Mouse (Mus musculus) MN1 (cell line): Measurements from ENCODE around the gene Rassf4.

ENCODE experiments used
- DNase-seq: peaks from one replicate; pipeline ENCODE4 v3.0.0-alpha.2; 2016; ENCODE audit warnings: low spot score

Rassf4 gene

DNA sequence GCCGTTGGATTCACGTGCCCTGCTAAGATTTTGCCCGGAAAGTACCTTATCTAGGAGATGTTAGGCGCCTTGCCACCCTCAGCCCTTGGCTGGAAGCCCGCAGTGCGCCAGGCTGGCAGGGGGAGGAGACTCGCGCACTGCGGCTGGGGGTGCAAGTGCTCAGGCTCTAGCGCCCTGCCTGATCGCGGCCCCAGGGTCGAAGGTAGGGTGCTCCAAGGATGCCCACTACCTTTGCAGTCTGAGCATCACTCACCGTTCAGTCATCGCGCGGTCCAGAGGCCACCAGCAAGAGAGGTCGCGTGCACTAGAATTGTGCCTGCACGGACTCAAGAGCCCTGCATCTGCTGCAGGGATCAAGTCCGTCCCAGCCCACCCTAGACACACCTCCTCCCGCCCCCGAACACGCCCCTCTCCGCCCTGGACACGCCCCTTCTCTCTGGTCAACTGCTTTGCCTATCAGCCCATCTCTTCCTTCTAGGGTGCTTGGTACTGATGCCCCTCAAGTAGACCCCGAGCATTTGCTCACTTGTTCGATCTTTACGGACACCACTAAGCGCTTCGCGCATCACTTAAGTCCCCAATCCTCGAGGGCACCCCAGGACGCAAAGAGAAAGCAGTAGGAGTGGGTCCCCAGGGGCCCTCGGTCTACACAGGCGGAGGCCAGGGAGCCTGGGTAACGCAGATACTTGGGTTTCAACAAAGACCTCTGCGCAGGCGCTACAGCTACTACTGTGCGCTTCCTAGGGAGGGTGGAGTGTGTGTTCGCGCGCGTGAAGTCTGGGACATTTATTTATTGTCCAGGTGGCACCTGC is at the start of gene Rassf4:
Gene Rassf4 (minus strand): TSS at position 482 of the 812 bp plus-strand sequence.
- peak; percentile 85 for DNase-seq

DNA sequence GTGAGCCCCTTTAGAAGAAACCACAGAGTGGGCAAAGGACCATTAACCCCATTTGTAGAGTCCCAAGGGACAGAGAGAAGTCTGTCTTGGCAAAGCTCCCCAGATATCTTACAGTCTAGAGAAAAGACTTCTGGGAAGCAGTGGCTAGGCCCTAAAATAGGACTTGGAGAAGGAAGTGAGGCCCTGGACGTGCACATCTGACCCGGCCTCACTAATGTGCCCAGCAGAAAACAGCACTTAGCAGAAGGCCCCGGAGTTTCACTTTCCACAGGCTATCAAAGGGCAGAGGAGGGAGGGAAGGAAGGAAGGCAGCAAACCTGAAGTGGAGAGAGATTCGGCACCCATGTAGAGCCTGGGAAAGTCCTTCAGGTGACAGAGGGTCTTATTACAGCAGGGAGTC is 45.2 kb upstream of the Rassf4 start:
- no peak for DNase-seq

DNA sequence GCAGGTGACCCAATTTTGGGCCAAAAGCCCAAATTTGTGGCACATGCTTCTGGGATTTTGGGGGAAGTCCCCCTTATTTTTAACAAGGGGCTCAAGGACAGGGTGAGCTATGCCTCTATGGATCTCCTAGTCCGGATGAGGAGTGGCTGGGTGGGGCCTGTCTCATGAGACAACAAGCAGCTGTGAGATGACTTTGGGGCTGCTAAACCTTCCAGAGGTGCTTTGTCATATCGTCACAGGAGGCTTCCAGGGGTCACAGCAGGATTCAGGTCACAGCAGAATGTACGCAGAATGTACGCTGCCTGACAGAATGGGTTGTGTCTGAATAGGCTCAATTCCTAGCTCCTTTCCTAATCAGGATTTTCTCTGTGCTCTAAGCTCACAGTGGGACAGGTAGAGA is 44.6 kb upstream of the Rassf4 start:
- DNase-seq, result no peak

DNA sequence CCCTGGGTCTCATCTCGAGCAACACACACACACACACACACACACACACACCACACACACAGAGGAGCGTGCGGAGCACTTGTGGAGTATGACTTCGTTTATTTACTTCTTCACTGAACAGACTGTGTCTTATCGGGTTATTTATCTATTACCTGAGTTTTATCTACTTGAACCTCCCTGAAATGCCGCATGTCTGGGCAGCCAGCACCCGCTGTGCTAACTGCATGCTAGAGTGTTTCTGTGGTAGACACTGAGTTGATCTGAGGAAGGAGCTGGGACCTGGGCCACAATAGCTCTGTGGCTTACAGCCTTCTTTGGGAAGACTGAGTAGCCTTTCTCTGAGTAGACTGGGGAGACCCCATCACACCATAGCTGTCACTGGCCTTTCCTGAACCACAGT is 44.1 kb upstream of the Rassf4 start:
- no peak for DNase-seq

DNA sequence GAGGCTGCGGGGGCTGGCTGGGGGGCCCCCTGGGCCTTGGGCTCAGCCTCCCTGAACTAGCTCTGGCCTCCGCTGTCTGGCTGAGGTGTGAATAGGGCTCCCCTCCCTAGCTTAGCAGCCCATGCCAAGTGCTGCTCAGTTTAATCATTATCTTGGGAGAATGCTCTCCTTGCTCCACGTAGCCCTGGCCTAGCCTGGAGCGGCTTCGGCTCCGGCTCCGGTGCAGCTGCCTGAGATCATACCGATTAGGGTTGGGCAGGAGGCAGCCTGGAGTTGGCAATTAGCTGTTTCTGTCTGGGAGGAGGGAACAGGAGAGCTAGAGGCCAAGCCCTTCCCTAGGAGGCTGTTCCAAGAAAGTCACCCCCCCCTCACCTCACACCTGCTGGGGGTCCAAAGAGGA is 42.9 kb upstream of the Rassf4 start, which contains the start of gene Tmem72:
Gene Tmem72 (minus strand): TSS at position 248 of the 400 bp plus-strand sequence.
- DNase-seq, result peak; percentile 6

DNA sequence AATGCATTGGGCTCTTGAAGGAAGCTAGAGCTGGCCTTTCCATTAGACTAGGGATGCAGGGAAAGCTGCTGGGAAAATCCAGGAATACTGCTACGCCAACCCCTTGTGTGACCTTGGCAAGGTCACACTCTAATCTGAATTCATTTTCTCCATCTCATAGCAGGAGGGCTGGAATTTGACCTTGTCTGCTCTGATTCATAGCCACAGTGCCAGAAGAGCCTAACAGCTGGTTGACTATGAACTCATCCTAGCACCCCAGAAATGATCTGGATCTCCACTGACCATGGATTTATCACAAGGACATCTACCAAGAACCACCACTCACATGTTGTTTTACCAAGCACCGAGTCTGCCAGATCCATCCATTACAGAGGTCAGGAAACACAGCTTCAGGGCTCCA is 41.4 kb upstream of the Rassf4 start:
- DNase-seq, result no peak

DNA sequence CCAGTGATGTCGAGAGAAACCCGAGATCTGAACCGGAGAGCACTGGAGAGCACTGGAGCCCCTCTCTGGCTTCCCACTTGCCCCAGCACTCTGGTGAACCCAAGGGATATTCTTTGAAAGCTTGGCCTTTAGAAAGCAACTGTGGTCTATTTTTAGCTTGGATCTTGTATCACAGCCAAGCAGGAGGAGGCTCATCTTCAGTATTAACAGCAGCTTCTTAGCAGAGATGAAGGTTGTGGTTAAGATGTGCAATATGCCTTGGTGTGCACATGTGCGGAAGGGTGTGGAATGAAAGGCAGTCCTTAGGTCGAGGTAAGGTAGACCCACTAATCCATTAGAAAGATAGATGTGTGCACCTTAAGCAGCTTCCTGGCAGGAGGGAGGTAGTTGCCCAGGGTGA is 40.8 kb upstream of the Rassf4 start:
- no peak for DNase-seq

DNA sequence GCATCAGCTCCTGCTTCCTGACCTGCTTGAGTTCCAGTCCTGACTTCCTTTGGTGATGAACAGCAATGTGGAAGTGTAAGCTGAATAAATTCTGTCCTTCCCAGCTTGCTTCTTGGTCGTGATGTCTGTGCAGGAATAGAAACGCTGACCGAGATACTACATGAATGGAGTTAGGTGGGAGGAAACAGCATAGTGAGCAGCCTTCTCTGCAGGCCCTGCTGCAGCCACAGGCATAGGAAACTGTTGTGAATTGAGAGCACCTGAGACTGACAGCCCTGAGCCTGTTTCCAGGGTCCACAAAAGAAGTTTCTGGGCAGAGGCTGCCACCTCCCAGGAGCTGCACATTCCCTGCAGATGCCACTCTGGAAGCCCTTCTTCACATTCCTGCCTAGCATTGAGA is 40.2 kb upstream of the Rassf4 start:
- no peak for DNase-seq

DNA sequence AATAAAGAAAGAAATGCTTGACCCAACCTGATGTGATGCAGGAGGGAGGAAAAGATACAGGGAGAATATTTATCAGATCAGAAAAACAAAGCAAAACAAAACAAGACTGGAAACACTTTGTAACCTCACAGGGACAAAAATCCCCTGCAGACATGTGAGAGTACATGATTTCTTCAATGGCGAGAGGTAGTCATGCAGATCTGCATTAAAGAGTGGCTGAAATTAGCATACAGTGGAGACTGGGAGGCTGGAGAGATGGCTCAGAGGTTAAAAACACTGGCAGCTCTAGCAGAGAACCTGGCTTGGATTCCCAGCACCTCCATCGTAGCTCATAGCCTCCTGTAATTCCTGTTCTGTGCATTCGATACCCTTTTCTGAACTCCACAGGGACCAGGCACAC is 38.8 kb upstream of the Rassf4 start:
- no peak for DNase-seq

DNA sequence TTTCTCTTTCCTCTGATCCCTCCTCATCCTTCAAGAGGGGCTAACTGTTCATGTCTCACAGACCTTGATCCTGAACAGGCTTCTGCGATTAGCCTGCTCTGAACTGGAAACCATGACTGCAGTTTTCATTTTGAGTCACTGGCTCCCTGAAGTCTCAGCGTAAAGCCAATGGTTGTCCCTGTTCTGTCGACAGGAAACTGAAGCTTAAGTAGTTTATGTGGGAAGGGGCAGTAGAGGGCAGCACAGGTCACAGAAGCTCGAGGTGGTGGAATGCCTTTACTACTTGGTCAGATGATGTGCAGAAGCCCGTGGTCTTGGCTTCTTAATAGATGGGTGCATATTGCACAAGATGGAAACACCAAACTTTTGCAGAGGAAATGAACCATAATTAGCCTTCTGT is 38.3 kb upstream of the Rassf4 start:
- no peak for DNase-seq

DNA sequence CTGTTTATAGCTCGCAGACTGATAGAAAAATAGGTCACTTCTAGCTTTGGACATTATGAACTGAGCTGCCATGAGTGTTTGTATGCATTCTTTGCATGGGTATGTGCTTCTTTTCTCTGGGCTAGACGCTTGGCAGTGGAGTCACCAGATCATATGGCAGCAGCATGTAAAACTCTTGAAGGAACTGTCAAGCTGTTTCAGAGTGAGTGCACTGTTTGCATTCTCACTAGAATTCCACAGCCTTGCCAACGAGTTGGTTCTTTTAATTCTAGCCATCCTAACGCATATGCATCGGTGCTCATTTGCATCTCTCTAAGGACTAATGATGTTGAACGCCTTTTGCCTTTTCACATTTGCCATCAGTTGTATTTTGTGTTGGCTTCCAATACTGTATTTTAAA is 30.6 kb upstream of the Rassf4 start:
- no peak for DNase-seq

DNA sequence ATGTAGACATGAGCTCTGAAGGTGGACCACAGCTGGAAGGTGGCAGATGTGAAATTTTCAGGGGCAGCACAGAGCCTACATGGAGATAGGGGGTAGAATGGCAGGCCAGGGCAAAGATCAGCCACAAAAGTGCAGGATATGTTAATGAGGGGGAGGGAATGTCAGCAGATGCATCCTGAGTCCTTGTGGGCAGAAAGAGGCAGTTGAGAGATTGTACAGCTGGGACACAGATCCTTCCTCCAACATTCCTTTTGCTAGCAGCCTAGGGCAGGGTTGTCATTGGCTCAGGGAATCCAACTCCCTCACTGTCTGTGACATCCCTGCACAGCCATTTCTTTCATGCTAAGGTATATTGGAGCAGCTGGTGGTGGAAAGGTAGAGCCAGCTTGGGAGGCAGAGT is 27.1 kb upstream of the Rassf4 start:
- no peak for DNase-seq

DNA sequence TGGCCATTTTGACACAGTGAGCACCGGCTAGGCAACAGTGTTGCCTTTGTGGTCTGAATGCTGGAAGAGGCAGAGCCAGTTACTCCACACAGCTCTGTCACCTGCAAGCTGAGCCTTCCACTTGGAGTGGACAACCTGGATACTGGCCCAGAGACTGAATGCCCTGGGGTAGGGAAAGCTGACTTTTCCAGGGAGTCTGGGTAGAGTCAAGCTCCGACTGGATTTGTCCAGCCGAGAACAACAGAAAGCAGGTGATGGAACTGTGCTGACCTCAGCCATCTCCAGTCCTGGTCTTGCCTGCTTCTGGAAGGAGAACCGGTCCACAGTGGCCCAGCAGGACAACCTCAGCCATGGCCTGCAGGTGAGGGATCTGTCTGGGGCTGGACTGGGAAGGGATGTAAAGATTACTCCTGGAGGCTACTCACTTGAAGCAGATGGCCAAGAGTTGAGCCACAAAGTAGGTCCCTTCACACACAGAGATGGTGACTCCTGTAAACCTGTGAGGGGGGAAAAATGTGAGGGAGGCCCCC is 24.2 kb upstream of the Rassf4 start:
- no peak for DNase-seq

DNA sequence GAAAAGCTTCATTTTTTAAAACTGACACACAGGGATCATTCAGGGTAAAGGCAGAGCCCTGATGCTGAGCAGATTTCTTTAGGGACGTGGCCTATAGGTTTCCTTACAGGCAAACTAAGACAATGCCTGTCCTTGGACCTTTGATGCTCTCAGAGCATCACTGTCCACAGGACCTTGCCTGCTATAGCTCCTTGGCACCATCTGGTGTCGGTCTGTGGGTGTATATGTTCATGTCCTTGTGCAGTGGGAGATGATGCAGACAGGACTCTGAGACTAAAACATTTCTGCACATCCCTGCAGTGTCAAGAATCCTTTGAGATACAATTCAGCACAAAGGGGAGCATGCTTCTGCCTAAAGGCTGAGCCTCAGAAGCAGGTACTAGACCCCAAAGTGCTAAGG is 23.7 kb upstream of the Rassf4 start:
- DNase-seq, result peak; percentile 38

DNA sequence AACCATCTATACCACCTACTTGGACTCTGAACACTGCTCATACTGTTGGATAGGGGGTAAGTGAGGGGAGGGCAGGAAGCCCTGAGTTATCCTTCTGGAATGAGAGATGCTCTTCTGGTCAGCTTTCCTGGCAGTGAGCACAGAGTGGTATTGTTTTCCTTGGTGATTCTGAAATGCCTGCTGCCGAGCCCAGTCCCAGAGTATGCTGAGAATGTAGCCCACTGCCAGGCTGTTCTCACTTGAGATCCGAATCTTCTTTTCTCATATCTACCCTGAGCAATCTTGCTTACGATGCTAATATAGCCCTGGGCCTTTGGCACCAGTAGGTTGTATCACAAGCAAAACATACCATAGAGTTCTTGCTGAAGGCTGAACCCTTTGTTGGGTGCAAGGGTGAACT is 20.6 kb upstream of the Rassf4 start:
- no peak for DNase-seq

DNA sequence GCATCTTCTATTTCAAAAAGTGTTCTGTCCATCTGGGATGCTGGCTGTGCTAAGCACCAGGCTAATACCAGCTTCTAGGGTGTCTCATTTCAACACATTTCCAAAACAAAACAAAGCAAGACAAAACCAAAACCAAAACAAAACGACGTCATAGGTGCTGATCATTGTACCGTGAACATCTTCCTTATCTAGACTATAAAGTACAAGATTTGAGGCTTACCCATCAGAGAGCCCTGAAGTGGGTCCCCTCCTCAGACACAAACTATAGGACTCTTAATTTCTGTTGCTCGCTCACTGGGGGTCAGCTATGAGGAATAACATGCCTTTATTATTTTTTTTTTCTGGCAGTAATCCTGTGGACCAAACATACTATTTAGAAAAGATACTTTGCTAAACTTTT is 19.9 kb upstream of the Rassf4 start:
- DNase-seq, result no peak

DNA sequence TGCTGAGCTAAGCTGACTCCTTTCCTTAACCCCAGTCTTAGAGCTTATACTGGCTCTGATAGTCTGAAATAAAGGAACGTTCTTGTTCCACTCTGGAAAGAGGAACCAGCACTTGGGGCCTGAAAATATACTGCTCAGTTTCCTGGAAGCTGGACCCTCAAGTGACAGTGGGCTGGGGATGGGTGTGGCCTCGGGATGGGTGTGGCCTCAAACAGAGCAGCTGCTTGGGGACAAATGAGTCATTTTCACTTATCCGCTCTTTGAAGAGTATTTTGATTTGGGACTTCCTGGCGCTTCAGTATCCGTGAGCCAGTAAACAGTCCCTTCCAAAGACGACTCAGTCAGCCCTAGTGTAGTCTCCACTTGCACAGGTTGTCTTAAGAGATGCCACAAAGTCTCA is 8.6 kb upstream of the Rassf4 start:
- no peak for DNase-seq

DNA sequence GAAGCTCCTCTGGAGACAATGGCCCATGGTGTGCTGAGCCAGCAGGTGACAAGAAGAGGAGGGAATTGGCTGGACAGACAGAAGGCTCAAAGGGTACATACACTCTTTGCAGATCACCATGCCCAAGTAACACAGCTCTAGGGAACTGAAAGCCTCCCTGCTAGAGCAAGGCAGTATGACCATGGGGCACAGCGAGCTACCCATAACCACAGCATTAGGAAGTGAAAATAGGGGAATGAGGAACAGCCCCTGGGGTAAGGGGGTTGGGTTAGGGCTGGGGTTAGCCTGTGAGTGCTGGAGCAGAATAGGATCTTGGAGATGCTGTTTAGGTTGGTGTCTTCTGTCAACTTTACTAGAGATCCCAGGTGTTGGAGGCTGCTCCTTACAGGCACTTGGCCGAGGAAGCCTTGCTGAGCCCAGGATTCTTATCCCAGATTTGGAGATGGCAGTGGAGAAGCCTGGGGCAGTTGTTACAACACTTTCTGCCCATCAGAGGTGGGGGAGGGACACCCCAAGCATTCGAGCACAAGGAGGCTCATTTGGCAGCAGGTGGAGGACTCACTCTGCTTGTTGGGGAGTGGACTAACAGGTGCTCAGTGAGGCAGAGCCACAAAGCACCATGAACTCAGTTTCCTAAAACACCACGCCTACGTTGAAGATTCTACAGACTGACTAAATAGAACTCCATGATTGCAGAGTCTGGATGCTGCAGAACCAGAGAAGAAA is 6.0 kb upstream of the Rassf4 start:
- no peak for DNase-seq

DNA sequence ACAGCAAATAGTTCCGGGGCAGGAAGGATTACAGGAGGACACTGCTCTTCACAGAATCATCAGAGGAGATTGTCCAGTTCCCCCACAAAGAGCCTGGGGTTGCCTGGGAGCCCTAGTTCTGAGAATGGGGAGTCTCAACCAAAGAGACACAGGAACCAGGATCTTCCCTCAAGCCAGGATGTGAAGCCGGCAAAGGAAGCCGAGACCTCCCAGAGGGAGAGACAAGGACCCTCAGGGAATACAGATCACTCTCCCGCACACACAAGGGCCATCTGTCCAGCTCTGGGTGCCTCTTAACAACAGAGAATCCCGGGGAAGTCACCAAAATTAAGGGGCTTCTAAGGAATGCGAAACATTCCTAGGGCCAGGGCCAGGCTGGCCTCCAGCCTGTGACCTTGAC is 3.6 kb upstream of the Rassf4 start:
- DNase-seq, result no peak

DNA sequence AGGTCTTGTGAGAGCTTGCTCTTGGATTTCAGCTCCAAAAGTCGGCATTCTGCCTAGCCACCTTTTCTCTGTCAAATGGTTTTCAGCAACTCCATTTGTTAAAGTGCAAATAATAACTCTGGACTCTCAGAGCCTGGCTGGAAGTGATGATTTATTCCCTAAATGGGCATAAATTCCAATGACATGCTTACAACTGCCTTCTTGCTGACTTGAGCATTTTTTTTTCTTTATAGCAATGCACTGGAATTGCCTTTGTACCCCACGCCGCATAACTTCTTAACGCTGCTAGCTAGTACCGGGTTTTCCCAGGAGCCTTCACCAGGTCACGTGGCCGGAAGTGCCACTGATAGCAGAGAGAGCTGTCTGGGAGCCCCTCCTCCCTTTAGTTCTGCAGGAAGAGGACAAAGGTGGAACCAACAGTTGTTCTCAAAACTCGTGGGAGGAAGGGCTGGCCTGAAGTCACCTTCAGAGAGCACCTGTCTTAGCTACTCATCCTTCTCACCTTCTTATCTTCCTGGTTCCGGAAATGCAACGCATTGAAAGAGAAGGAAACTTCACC is 2.7 kb upstream of the Rassf4 start:
- no peak for DNase-seq

DNA sequence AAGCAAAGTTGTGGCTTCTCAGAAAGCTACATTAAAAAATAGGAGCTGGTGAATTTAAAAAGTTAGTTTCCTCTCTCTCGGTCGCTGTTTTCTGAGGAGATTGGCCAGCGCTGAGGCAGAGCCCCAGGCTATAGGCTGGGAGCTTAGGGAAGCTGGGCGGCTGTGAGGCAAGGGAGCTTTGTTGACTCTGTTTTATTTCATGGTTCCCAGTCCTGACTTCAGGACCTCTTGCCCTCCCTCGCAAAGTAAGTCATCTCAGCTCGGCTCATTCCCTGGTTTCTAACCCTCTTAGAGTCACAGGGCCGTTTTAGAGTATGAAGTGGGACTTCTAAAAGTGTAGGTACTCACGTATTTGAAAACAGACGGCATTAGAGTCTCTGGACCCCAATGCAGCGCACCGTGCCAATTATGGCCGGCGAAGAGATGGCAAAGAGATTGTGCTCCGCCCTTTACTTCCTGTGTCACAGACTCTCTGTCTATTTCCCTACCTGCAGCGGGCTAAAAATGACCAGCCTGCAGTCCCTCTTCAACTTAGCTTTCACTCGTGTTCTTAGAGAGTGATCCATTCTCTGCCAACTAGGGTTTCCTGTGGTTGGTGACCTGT is 633 bp upstream of the Rassf4 start:
- no peak for DNase-seq

DNA sequence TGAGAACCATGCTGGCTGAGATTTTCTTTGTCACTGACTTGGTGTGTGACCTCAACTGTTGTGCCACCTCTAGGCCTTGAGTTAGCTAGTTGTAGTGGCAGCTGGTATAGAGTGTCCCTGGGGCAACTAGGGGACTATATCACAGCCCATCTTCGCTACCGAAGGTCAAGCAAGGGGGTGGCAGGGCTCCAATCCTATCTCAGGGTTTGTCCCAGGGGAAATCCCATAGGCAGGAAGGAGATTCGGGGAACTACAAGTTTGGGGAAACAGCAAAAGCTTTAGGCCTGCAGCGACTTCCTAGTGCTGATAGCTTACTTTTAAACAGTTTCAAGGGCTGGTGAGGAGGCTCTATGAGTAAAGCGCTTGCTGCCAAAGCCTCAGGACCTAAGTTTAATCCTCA is 1.4 kb downstream of the Rassf4 start:
- DNase-seq, result peak; percentile 21

DNA sequence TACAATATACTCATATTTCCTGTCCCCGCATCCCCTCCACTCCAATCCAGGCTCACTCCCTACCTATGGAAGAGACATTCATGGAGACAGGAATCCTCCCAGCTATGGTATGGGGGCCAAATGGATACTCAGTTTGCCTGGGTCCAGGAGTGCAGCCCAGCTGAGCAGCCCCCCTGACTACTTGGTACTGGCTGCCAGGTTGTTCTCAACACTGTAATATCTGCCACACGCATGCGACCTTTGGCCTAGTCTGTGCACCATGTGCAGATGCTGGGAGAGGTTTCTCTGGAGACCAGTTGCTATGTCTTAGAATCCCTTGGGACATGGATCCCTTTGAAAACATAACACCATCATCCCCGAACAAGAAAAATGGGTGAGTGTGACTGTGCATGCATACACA is 2.0 kb downstream of the Rassf4 start:
- peak; percentile 42 for DNase-seq
